Mouse (Mus musculus): ENCODE data around the gene Lrrc71. TPM values are rescaled to one million over a fixed set of nuclear protein-coding genes. Genes with fewer than 3 reads are reported as not detected.

The Lrrc71 gene
- total RNA-seq, 1 experiment from 2014 or later = 0.94 TPM

DNA sequence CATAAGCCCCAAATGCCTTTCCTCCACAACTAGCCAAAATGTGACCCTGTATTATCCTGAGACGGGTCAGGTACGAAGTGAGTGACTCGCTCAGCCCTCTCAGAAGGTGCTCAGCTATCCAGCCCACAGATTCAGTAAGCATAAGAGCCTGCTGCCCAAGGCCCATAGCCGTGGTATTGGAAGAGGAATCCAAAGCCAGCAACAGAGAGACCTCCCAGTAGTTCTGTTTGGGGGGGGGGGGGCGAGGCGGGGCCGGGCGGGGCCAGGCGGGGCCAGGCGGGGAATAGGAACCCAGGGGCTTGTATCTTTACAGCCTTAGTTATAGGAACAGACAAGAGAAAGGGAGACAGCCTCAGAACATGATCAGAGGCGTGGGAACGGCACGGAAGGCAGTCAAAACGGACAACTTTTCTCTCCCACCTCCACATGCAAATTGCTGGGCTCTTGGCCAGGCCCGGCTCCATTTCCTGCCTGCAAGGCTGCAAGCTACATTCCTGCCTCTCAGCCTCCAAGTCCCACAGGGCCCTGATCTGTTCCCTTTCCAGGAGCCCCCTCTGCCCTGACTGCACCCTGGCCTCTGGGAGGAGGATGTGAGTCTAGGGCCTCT, 15.4 kb upstream of the Lrrc71 start:
- peak; percentile 65 for DNase-seq

- DNase-seq = no peak
Observed at GRCm38 (mm10) chr3:87763202-87763601, 14.8 kb upstream of the Lrrc71 start.

GRCm38 (mm10) chr3:87761408-87762375, 13.3 kb upstream of the Lrrc71 start:
- no peak for DNase-seq

DNA sequence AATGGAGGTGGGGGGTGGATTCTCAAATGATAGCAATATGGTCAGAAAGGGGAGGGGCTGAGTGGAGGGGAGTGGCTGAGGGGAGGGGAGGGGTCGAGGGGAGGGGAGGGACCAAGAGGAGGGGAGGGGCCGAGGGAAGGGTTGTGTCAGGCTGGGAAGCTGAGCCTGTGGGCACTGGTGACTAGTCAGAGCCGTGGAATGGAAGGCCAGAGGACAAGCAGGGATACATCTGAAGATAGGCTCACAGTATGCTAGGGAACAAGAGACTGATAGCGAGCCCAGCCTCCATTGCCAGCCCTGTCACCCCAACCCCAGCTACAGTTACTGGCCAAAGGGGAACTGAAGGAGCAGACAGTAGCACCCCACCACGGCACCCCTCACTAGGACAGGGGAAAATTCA, 10.2 kb upstream of the Lrrc71 start:
- DNase-seq = peak; percentile 46

- DNase-seq = no peak
Observed at GRCm38 (mm10) chr3:87756488-87756887, 8.1 kb upstream of the Lrrc71 start.

DNA sequence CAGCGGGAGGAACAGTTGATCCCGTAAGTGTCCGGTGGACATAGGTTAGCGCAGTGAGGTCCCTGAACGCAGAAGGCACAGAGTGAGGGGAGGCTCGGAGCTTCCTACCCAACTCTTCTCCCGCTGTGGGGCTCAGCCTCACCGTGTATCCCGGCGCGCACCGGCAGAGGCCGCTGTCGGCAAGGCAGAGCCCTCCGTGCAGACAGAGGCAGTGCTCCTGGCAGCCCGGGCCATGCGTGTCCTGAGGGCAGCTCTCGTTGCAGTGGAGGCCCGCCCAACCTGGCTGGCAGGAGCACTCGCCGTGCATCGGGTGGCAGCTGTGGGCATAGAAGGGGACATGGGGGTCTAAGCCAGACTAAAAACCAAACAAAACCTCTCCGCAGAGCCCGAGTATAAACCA, 7.5 kb upstream of the Lrrc71 start:
- DNase-seq = peak; percentile 93

DNA sequence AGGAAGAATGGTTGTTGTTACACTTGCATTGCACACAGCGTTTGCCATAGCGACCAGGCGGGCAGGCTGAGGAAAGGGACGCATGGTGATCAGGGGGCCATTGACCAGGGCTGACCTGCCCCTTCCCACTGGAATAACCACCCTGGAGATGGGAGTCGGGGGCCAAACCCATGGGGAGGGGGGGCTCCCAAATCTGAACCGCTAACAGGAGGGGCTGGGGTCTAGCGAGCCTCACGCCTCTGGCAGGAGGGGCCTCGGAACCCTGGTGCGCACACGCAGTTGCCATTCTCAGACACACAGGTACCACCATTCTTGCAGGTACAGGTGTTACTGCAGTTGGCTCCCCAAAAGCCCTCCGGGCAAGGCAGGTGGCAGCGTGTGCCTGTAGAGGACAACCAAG, 5.4 kb upstream of the Lrrc71 start:
- DNase-seq = no peak

- DNase-seq = no peak
Observed at GRCm38 (mm10) chr3:87752567-87752966, 4.1 kb upstream of the Lrrc71 start.

DNA sequence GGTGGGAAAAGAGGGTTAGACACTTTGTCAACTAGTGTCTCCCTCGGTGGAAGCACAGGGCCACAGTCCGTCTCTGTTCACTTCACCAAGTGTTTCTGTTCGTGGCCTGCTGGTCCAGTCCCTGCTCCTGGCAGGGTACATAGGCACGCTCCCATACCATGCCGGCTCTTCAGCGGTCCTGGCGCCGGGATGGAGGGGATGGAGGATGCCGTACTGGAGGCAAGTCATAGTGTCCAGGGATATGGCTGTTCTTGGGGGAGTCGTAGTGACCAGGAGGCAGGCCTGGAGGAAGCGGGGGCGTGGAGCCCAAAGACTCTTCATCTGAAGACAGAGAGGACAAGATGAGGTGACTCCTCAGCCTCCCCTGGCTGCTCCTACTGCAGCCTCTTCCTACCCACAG, 1.6 kb upstream of the Lrrc71 start:
- DNase-seq = no peak

GRCm38 (mm10) chr3:87749036-87749435, 611 bp upstream of the Lrrc71 start:
- peak; percentile 71 for DNase-seq

DNA sequence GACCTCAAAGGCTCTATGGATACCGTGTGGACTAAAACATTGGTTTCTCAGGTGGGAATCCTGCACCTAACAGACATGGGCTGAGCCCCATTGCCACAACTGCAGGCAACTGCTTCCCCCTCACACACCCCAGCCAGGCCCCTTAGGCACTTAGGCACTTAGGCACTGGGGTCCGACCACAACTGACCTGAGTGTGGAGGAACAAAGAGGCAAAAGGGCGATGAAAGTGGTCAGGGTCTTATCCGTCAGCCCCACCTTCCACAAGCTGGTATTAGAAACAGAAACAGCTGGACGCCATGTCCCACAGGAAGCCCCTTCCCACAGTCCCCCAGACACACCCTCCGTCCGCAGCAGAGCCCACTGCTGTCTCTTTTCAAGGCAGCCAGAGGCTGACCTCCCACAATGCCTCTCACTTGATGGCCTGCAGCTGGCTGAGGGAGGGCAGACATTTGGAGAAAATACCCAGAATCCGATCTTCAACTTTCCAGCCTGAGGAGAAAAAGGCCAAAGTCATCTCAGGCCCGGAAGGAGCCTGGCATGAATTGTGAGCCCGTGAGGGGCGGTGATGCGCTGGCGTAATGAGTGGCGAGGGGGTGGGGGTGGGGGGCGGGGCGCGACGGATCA, 3.3 kb downstream of the Lrrc71 start:
- DNase-seq = no peak

- DNase-seq = no peak
Observed at GRCm38 (mm10) chr3:87743927-87744326, 4.5 kb downstream of the Lrrc71 start.

DNA sequence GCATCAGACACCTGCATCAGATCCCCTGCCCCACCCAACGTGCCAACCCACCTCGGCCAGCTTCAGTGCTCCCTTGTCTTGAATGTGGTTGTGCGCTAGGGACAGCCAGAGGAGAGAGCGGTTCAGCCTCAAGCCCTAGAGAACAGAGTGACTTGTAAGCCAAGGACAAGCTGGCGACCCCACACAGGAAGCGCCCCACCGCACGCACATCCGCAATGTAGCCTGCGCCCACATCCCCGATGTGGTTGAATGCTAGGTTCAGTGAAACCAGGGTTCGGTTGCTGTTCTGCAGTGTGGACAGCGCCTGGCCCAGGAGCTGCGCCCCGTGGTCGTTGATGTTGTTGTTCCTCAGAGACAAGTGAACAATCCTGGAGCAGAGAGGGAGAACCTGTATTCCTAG, 5.7 kb downstream of the Lrrc71 start:
- DNase-seq = no peak

- no peak for DNase-seq
Observed at GRCm38 (mm10) chr3:87742013-87742412, 6.4 kb downstream of the Lrrc71 start.

DNA sequence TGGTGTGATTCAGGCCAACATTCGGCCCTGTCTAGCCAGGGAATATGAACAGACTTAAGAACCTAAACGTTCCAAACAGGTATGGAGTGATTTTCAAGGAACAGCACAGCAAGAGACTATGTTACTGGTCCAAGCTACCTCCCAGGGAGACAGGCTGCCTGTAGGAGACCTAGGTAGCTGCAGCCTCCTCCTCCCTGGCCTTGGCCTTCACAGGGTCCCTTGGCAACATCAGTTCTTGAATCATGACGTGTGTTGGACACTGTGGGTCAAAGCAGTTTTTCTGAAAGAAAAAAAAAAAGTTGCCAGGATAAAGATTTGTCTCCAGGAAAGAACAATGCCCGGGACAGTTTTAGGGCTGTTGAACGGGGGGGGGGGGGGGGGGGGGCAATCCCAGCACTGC, 9.5 kb downstream of the Lrrc71 start:
- DNase-seq = no peak

DNA sequence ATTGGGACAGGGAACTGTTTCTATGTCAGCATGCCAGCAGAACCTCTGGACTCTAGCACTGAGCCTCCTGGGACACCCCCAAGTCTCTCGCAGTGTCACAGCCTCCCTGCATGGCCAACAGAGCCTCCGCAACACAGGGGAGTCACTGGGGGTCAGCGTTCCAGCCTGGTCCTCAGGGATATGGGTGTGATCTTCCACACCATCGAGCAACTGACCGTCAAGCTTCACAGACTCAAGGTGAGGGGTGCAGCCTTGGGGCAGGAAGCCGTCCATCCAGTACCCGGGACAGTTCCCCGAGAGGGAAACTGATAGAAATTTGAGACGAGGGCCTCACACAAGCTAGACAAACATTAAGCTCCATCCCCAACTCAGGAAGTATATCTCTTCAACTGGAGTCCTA, 13.1 kb downstream of the Lrrc71 start:
- DNase-seq = no peak

DNA sequence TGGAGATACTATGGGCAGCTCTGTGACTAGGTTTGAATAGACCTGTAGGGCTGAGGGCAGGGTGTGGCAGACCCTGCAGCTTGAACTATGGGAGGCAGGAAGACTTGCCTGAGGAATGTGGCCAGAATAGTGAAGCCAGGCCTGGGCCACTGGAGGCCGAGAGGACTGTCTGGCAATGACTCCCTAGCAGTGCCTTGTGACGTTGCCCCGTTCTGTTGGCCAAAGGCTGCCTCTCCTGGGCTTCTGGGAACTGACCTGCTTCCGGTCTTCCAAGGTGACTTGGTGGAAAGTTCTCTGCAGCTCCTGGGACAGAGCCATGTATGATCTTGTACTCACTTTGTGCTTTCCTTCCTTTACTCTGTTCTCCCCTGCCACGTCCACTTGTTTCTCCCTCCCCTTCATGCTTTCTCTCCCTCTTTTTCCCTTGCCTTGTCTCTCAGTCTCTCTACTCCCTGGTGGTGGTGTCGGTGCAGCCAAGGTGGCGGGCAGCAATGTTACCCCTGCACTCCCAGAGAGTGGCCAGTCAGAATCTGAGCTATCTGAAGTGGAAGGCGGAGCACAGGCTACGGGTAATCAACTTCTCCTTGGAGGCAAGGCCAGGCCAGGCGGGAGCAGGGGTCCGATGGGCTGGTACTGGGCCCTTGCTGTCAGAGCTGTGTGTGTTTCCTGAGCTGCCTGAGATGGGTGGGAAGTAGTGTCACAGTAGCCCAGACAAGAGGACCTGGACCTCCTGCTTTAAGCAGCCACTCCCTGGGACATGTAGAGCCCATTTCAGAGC, 14.3 kb downstream of the Lrrc71 start:
- no peak for DNase-seq

- DNase-seq = peak; percentile 44
Observed at GRCm38 (mm10) chr3:87733098-87733497, 15.3 kb downstream of the Lrrc71 start.

DNA sequence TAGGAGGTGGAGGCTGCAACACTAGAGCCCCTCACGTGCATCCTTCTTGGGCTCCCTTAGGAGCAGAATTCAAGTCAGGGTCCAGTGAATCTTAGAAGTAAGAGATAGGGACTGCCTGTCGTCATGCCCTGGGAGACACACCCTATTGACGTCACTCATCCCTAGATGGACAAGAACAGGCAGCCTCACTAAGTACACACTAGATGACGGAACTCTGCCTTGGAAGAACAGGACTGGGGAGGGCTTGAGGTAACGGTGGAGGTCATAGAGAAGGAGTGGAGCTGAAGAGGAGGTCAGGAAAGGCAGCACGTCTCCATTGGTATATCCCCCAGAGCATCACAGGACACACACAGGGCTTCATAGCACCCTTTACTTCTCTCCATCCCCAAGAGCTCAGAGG, 19.7 kb downstream of the Lrrc71 start:
- DNase-seq = no peak

DNA sequence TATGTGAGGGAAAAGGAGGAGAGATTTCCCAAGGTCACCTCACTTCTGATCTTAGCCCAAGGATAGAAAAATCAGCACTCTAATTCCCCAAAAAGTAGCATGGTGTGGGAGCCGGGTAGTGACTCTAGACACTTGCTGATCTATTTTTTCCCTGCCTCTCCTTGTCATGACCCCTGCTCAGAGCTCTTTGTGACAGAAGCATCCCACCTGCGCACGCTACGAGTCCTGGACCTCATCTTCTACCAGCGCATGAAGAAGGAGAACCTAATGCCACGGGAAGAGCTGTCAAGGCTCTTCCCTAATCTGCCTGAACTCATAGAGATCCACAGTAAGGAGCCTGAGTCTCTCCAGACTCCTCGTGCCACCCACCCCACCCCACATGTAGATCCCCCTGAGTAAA, 22.2 kb downstream of the Lrrc71 start:
- DNase-seq = no peak

DNA sequence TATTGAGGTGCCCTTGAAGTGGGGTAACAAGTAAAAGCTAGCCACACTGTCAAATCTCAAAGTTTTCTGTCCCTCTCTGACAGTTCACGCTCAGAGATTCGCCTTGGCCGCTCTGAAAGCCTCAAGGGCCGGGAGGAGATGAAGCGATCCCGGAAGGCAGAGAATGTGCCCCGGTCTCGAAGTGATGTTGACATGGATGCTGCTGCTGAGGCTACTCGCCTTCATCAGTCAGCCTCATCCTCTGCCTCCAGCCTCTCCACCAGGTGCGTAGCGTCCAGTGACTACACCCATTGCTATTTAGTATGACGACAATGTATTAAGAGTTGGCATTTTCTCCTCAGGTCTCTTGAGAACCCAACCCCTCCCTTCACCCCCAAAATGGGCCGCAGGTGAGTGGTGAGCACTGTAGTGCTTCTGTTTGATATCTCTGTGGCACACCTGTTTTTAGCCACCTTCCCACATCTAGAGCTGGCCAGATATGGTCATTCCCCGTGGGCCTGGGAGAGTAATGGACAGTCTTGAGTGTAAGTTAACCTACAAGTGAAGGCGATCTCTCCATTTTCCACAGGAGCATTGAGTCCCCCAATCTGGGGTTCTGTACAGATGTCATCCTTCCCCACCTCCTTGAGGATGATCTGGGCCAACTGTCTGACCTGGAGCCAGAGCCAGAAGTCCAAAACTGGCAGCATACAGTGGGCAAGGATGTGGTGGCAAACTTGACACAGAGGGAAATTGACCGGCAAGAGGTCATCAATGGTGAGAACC, 22.8 kb downstream of the Lrrc71 start:
- DNase-seq = no peak

- DNase-seq = no peak
Observed at GRCm38 (mm10) chr3:87724556-87724955, 23.9 kb downstream of the Lrrc71 start.

All from adrenal gland, postnatal 25 days (tissue).